Mouse (Mus musculus) embryonic fibroblast, embryonic 13.5 days (primary cell): Measurements from ENCODE around the gene C1qc.

Experiments
- CTCF ChIP-seq: IDR thresholded peaks from 2 replicates; pipeline ENCODE4 v1.5.1; 2011; ENCODE audit warnings: mild to moderate bottlenecking, control low read depth, low read length, moderate library complexity, borderline replicate concordance; ENCODE audit not compliant: insufficient read depth
- POLR2A ChIP-seq: IDR thresholded peaks from 2 replicates; pipeline ENCODE4 v1.6.1; 2011; ENCODE audit warnings: low read depth, mild to moderate bottlenecking, control low read depth, low read length, moderate library complexity

- TF ChIP-seq POLR2A, result no peak
- TF ChIP-seq CTCF, result no peak
Measured at GRCm38 (mm10) chr4:136898637-136899036, 5.8 kb upstream of the C1qc start, which contains the start of gene C1qa.
